Mouse (Mus musculus) cerebellum, adult 11 months (tissue): Measurements from ENCODE around the gene Ptcd1.
A peak's percentile ranks its signal among the peaks of the same experiment; 100 is the strongest.
"Not testable (repeated sequence)": the region's sequence is repeated elsewhere in the genome, so short reads cannot be mapped to it uniquely, and the experiment has no call there.

Experiments used
- DNase-seq: peaks from one replicate; pipeline ENCODE4 v3.0.0; 2022

The Ptcd1 gene

DNA sequence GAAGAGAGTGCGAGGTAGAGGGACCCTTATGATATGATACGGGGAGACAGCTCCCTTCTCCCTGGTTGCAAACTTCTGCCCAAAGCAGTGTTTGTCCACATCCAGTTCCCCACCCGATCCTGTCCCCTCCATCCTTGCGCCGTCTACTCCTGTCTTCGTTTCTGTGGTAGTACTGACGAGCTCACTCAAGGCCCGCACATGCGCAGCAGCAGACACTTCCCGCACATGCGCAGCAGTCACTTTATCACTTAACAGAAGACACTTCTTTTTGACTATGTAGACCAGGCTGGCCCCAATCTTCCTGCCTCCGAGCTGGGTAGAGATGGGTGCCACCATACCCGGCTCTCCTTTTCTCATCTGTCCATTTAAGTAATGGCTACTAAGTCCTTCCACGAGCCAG, 5.5 kb downstream of the Ptcd1 start:
- DNase-seq = no peak

- no peak for DNase-seq
These were observed 14.2 kb downstream of the Ptcd1 start for GRCm38 (mm10) chr5:145152690-145153089.

- no peak for DNase-seq
These were observed 17.6 kb downstream of the Ptcd1 start for GRCm38 (mm10) chr5:145149294-145149693.

GRCm38 (mm10) chr5:145147748-145148147, 19.2 kb downstream of the Ptcd1 start:
- no peak for DNase-seq

GRCm38 (mm10) chr5:145140611-145141010, 26.3 kb downstream of the Ptcd1 start:
- DNase-seq = peak; percentile 12

DNA sequence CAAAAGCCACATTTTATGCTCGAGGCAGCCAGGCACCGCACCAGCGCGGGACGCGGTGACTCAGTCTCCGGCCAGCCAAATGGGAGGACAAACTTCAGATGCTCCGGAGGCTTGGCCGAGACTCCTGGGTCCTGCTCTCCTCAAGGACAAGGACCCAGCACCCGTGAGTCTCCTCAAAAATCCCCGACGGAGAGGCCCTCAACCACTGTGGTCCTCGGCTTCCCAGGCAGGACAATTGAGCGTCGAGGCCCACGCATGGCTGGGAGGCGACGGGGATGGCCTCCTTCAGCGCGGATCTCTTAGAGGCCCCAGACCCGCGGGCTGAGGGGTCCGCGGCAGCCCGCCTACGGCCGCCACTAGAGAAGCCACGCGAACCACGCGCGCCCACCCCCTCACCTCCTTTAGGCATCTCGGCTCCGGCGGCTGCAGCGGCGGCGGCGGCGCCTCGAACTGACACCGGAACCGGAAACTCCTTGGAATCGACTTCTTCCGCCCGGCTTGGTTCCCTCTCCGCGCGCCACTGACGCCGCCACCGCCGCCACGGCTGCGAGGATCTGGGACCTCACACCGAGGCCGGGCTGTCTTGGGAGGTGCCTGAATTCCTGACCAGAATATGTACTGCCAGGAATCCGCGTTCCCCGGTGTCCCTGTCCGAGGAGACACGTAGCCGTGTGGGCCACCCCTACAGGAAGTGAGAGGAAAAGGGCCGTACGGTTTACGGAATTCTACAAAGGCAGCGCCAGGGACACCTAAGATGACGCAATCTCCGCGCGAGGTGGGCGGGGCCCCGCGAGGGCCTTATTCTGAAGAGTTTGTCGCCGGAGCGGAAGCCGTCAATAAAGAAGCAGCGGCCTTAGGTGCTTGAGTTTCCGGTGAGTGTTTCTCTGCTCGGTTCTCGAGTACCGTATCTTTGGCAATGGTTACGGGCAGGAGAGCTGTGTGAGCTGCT, 27.1 kb downstream of the Ptcd1 start, which contains the start of the genes Pdap1 and Bud31:
Gene Pdap1, minus strand, starts transcription at position 668 of the 949 bp plus-strand sequence.
Gene Bud31, plus strand, starts transcription at position 792 of the 949 bp plus-strand sequence.
- peak; percentile 94 for DNase-seq

DNA sequence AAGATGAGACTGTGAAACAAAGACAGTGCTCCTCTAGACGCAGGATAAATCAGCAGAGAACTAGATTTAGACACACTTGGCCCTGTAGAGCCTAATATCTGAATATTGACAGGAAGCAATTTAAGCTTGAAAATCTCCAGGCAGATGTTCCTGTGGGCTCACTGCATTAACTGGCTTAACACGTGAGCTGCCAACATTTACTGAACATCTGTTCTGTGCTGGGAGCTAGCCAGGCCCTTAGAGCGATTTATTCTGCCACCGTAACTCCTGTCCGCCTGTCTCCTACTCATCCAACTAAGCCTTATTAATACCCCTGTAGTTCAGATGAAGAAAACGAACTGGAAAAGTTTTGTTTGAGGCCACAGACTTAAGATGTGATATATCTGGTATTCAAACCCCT, 28.1 kb downstream of the Ptcd1 start:
- DNase-seq = no peak

DNA sequence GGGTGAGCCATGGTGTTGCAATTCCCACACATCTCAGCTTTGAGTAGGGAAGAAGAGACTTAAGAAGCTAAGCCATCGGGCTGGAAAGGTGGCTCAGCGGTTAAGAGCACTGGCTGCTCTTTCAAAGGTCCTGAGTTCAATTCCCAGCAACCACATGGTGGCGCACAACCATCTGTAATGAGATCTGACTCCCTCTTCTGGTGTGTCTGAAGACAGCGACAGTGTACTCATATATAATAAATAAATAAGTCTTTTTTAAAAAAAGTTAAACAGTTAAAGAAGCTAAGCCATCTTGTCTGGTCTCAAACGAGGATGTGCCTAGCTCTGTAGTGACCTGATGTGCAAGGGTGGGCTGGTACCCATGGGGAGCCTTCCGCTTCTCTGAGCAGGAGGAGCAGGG, 33.6 kb downstream of the Ptcd1 start:
- not testable (repeated sequence) for DNase-seq

GRCm38 (mm10) chr5:145130995-145131394, 35.9 kb downstream of the Ptcd1 start:
- DNase-seq = no peak

GRCm38 (mm10) chr5:145130191-145130590, 36.7 kb downstream of the Ptcd1 start:
- no peak for DNase-seq

GRCm38 (mm10) chr5:145129773-145130172, 37.1 kb downstream of the Ptcd1 start:
- not testable (repeated sequence) for DNase-seq

DNA sequence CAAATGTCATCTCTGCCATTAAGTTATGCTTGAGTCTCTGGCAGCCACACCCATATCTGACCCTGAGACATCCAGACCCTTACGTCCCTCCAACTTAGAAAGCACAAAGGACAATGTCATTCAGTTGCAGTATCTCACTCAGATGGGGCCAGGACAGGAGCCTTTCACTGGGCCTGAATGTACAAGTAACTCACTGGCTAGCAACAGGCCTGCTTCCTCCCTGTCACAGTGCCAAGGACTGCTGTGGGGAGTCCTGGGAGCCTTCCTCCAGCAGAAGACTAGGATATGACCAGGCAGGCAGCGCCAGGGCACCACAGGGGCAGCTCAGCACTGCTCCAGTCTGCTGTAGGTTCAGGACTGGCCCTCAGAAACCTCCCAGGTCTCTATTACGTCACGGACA, 37.8 kb downstream of the Ptcd1 start:
- no peak for DNase-seq

DNA sequence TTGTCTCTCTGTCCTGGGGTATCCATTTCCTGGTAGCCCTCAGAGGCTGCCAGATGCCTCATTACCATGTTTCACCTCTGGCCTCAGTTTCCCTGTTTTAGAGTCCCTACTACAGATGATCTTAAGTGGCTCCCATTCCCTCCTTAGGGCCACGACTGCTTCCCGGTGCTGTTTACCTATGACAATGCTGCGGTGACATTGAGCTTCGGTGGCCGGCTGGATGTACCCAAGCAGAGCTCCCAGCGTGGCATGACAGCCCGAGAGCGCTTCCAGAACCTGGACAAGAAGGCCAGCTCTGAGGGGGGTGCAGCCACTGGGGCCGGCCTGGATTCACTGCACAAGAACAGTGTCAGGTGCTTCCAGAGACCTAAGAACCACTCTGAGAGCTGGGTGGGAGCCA, 40.3 kb downstream of the Ptcd1 start:
- no peak for DNase-seq

DNA sequence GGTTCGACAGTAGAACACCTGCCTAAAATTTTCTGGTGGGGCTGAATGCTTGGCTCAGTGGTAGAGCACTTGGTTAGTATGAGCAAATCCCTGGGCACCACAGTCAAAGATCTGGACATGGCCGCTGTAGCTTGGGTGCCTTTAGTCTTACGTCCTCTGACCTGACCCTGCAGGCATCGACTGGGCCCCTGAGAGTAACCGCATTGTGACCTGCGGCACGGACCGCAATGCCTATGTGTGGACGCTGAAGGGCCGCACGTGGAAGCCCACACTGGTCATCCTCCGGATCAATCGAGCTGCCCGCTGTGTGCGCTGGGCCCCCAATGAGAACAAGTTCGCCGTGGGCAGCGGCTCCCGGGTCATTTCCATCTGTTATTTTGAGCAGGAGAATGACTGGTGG, 43.5 kb downstream of the Ptcd1 start:
- no peak for DNase-seq

DNA sequence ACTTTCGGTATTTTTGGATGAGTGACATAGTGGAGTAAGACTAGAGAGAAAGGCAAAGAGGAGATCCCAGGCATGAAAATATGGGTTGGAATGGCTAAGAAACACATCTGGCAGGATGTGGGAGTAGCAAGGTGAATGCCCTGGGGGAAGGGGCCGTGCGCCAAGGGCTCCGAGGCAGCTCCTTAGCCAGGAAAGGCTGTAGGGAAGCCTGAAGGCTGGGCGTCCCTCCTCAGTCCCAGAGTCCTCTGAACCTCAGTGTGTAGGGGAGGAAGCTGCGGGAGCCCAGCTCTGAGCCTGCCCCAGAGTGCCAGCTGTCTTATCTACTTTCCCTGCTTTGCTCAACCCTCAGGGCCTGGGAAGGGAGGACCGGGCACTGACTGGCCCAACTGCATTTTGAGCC, 46.0 kb downstream of the Ptcd1 start:
- no peak for DNase-seq

GRCm38 (mm10) chr5:145119385-145119784, 47.5 kb downstream of the Ptcd1 start:
- DNase-seq = no peak

- DNase-seq = no peak
These were observed 48.4 kb downstream of the Ptcd1 start for GRCm38 (mm10) chr5:145118461-145118860.

DNA sequence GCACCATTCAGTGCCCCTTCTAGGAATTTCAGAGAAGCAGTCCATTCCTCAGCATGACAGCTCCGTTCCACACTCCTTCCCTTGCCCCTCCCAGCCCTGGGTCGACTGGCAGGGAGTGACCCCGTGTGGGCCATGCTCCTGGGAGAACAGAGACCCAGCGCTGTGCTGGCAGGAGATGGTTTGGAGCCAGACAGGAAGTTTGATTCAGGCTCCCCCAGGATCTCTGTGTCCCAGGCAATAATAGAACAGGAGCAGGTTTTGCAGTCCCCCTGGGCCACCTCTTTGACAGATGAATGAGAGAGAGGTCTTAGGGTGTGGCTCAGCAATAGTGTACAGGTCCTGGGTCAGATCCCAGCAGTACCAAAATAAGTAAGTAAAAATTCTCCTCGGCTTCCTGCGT, 48.9 kb downstream of the Ptcd1 start:
- DNase-seq = no peak

- no peak for DNase-seq
These were observed 50.0 kb downstream of the Ptcd1 start for GRCm38 (mm10) chr5:145116916-145117315.

- DNase-seq = no peak
These were observed 50.6 kb downstream of the Ptcd1 start for GRCm38 (mm10) chr5:145116316-145116715.

- no peak for DNase-seq
These were observed 51.2 kb downstream of the Ptcd1 start for GRCm38 (mm10) chr5:145115736-145116135.

- no peak for DNase-seq
These were observed 52.1 kb downstream of the Ptcd1 start for GRCm38 (mm10) chr5:145114606-145115473.

- DNase-seq = no peak
These were observed 52.8 kb downstream of the Ptcd1 start, which contains the start of gene Arpc1b for GRCm38 (mm10) chr5:145114071-145114605. Gene Arpc1b, plus strand, starts transcription at chr5:145114215.
